Mouse (Mus musculus) E14TG2a.4 (cell line): ENCODE results near the gene Trim72.
"Not testable (repeated sequence)": the region's sequence is repeated elsewhere in the genome, so short reads cannot be mapped to it uniquely, and the experiment has no call there.

ENCODE experiments used
- H3K27me3 ChIP-seq: 2 replicates; pipeline ENCODE4 v1.6.1; 2014; ENCODE audit warnings: low read length, control low read depth; ENCODE audit not compliant: insufficient read depth
- H3K36me3 ChIP-seq: 2 replicates; pipeline ENCODE4 v1.6.1; 2014; ENCODE audit warnings: low read length, control low read depth; ENCODE audit not compliant: insufficient read depth
- H3K4me1 ChIP-seq: replicated peaks from 2 replicates; pipeline ENCODE4 v1.6.1; 2014; ENCODE audit warnings: low read depth, low read length, control low read depth
- H3K4me3 ChIP-seq: replicated peaks from 2 replicates; pipeline ENCODE4 v1.5.1; 2014; ENCODE audit warnings: mild to moderate bottlenecking, low read length
- H3K9me3 ChIP-seq: 2 replicates; pipeline ENCODE4 v1.6.1; 2014; ENCODE audit warnings: low read length, control low read depth
- CTCF ChIP-seq: conservative IDR thresholded peaks from 2 replicates; pipeline ENCODE4 v1.5.1; 2014; ENCODE audit warnings: low read length
- NANOG ChIP-seq: IDR thresholded peaks from 2 replicates; pipeline ENCODE4 v1.6.1; 2014; ENCODE audit warnings: borderline replicate concordance, low read length, mixed read lengths
- POU5F1 ChIP-seq: IDR thresholded peaks from 2 replicates; pipeline ENCODE4 v1.6.1; 2014; ENCODE audit warnings: low read length, borderline replicate concordance

The Trim72 gene

GRCm38 (mm10) chr7:128004150-128004486 is 369 bp downstream of the Trim72 start:
- peak overlapping the region; percentile 78 for H3K4me3 ChIP-seq
- peaks cover 42% of the 10 kb centered on the region for H3K4me1 ChIP-seq
- H3K27me3 ChIP-seq, result peaks cover 29% of the 10 kb centered on the region
- peaks cover 12% of the 10 kb centered on the region for H3K36me3 ChIP-seq
- TF ChIP-seq CTCF, result no peak
- TF ChIP-seq POU5F1, result no peak
- TF ChIP-seq NANOG, result no peak
- no peaks in the 10 kb centered on the region for H3K9me3 ChIP-seq

GRCm38 (mm10) chr7:128004487-128005362 is 976 bp downstream of the Trim72 start:
- peaks cover 36% of the 10 kb centered on the region for H3K27me3 ChIP-seq
- H3K4me3 ChIP-seq, result peak overlapping the region; percentile 78
- no peaks in the 10 kb centered on the region for H3K9me3 ChIP-seq
- TF ChIP-seq POU5F1 (no peak), CTCF (no peak), NANOG (no peak)
- peaks cover 12% of the 10 kb centered on the region for H3K36me3 ChIP-seq
- peaks cover 48% of the 10 kb centered on the region for H3K4me1 ChIP-seq

GRCm38 (mm10) chr7:128006193-128006592 is 2.4 kb downstream of the Trim72 start:
- peaks cover 46% of the 10 kb centered on the region for H3K27me3 ChIP-seq
- no peak overlapping the region for H3K4me3 ChIP-seq
- TF ChIP-seq POU5F1 (no peak), CTCF (no peak), NANOG (no peak)
- no peaks in the 10 kb centered on the region for H3K9me3 ChIP-seq
- H3K36me3 ChIP-seq, result peaks cover 12% of the 10 kb centered on the region
- H3K4me1 ChIP-seq, result peaks cover 60% of the 10 kb centered on the region

GRCm38 (mm10) chr7:128009715-128010340 is 6.1 kb downstream of the Trim72 start:
- peaks cover 45% of the 10 kb centered on the region for H3K27me3 ChIP-seq
- H3K4me3 ChIP-seq, result peak overlapping the region; percentile 77
- H3K4me1 ChIP-seq, result peaks cover 46% of the 10 kb centered on the region
- H3K36me3 ChIP-seq, result peaks cover 12% of the 10 kb centered on the region
- TF ChIP-seq POU5F1 (no peak), NANOG (no peak), CTCF (no peak)
- H3K9me3 ChIP-seq, result no peaks in the 10 kb centered on the region

- Histone ChIP-seq H3K9me3 (no peaks in the 10 kb centered on the region), H3K4me3 (no peak overlapping the region), H3K36me3 (peaks cover 12% of the 10 kb centered on the region), H3K4me1 (peaks cover 30% of the 10 kb centered on the region), H3K27me3 (peaks cover 36% of the 10 kb centered on the region)
- no peak for TF ChIP-seq CTCF
- TF ChIP-seq NANOG, result no peak
- no peak for TF ChIP-seq POU5F1
These were observed 8.5 kb downstream of the Trim72 start for GRCm38 (mm10) chr7:128012136-128012780.

- H3K9me3 ChIP-seq, result no peaks in the 10 kb centered on the region
- peaks cover 30% of the 10 kb centered on the region for H3K4me1 ChIP-seq
- TF ChIP-seq NANOG (no peak), CTCF (no peak), POU5F1 (no peak)
- peaks cover 6% of the 10 kb centered on the region; the same call in 1 of the 2 replicates for H3K36me3 ChIP-seq
- peaks cover 30% of the 10 kb centered on the region for H3K27me3 ChIP-seq
- H3K4me3 ChIP-seq, result no peak overlapping the region
These were observed 9.4 kb downstream of the Trim72 start for GRCm38 (mm10) chr7:128013116-128013515.

- H3K4me1 ChIP-seq, H3K9me3 ChIP-seq, H3K4me3 ChIP-seq, H3K27me3 ChIP-seq, H3K36me3 ChIP-seq: not testable (repeated sequence)
These were observed 12.4 kb downstream of the Trim72 start for GRCm38 (mm10) chr7:128016134-128016533.

GRCm38 (mm10) chr7:128016650-128017049 is 12.9 kb downstream of the Trim72 start:
- Histone ChIP-seq H3K4me3 (no peak overlapping the region), H3K27me3 (no peaks in the 10 kb centered on the region), H3K36me3 (no peaks in the 10 kb centered on the region), H3K4me1 (0 out of 2 replicates have a peak, but pooled peaks cover 4% of the 10 kb centered on the region), H3K9me3 (no peaks in the 10 kb centered on the region)
- TF ChIP-seq POU5F1 (no peak), CTCF (no peak), NANOG (no peak)
